In genomic region chr1:182751301-182751700, GRCm38 (mm10) we compare ENCODE assay signal across 44 mouse cellular contexts. TPM values are rescaled to one million over a fixed set of nuclear protein-coding genes. Genes with fewer than 3 reads are reported as not detected.
"Had no signal": no experiment of that assay in that cellular context is flagged by ENCODE, and none has a peak within 500 bp of the region (broad histone marks: within the 10 kb centered on the region; RNA-seq: fewer than 3 reads in every experiment).

No protein-coding gene starts in this region.

- H3K27me3 ChIP-seq: hindbrain, embryonic 12.5 days; hindbrain, embryonic 13.5 days; hindbrain, embryonic 15.5 days; kidney, embryonic 15.5 days had no signal

- H3K4me1 ChIP-seq: heart, embryonic 12.5 days; heart, embryonic 15.5 days; hindbrain, embryonic 10.5 days; hindbrain, embryonic 12.5 days; hindbrain, embryonic 13.5 days; hindbrain, embryonic 15.5 days; kidney, embryonic 15.5 days had no signal

- DNase-seq: heart, postnatal 10 days; heart, postnatal 14 days; heart, postnatal 36 days; heart, postnatal 4 days; kidney, adult 11 months; kidney, adult 18-20 months; kidney, adult 2 months; kidney, adult 8-10 months; kidney, adult 9 months; kidney, postnatal 10 days; kidney, postnatal 14 days; kidney, postnatal 25 days; kidney, postnatal 36 days; kidney, postnatal 4 days; layer of hippocampus, adult 9-11 months; layer of hippocampus, postnatal 36 days had no signal

- ATAC-seq: hindbrain, embryonic 16.5 days; hindbrain, postnatal 0 days; inflammation-experienced regulatory T-cells, adult 6 months; intestine, embryonic 16.5 days had no signal

- H3K36me3 ChIP-seq: heart, embryonic 10.5 days; heart, embryonic 12.5 days; heart, embryonic 13.5 days; heart, embryonic 15.5 days; hindbrain, embryonic 10.5 days; hindbrain, embryonic 12.5 days; hindbrain, embryonic 13.5 days; hindbrain, embryonic 15.5 days; kidney, embryonic 15.5 days had no signal

- H3K9me3 ChIP-seq: heart, embryonic 10.5 days; heart, embryonic 12.5 days; heart, embryonic 13.5 days; heart, embryonic 15.5 days; hindbrain, embryonic 10.5 days; hindbrain, embryonic 12.5 days; hindbrain, embryonic 13.5 days; hindbrain, embryonic 15.5 days; kidney, embryonic 15.5 days had no signal

- H3K27ac ChIP-seq: heart, embryonic 10.5 days; heart, embryonic 13.5 days; heart, embryonic 15.5 days; hindbrain, embryonic 10.5 days; hindbrain, embryonic 12.5 days; hindbrain, embryonic 13.5 days; hindbrain, embryonic 14.5 days; hindbrain, embryonic 15.5 days; hindbrain, postnatal 0 days; kidney, embryonic 15.5 days; kidney, postnatal 0 days; layer of hippocampus, adult 2 months; left cerebral cortex, adult 2 months had no signal

- H3K4me2 ChIP-seq: heart, embryonic 11.5 days; heart, embryonic 12.5 days; heart, embryonic 13.5 days; heart, embryonic 15.5 days; hindbrain, embryonic 12.5 days; hindbrain, embryonic 13.5 days; hindbrain, embryonic 14.5 days; hindbrain, embryonic 15.5 days; kidney, embryonic 15.5 days had no signal

- H3K4me3 ChIP-seq: heart, embryonic 10.5 days; heart, embryonic 12.5 days; heart, embryonic 13.5 days; heart, embryonic 15.5 days; hindbrain, embryonic 10.5 days; hindbrain, embryonic 12.5 days; hindbrain, embryonic 13.5 days; hindbrain, embryonic 15.5 days; kidney, embryonic 15.5 days; layer of hippocampus, adult 2 months; left cerebral cortex, adult 2 months had no signal

- H3K9ac ChIP-seq: heart, embryonic 12.5 days; heart, embryonic 13.5 days; heart, embryonic 15.5 days; hindbrain, embryonic 12.5 days; hindbrain, embryonic 13.5 days; hindbrain, embryonic 14.5 days; hindbrain, embryonic 15.5 days; kidney, embryonic 15.5 days had no signal

RNA-seq across cellular contexts. Expression of gene Ccdc185, which starts 2.3 kb away (rescaled TPM):
- total RNA-seq: heart, postnatal 10 days; heart, postnatal 14 days; heart, postnatal 25 days; heart, postnatal 36 days; heart, postnatal 4 days; hematopoietic stem cell, adult 5-6 weeks; hindbrain, postnatal 0 days had no signal
- polyA plus RNA-seq: heart, embryonic 11.5 days; heart, embryonic 12.5 days; heart, embryonic 13.5 days; heart, embryonic 14.5 days; heart, embryonic 15.5 days; heart, embryonic 16.5 days; heart, postnatal 0 days; hindbrain, embryonic 10.5 days; hindbrain, embryonic 11.5 days; hindbrain, embryonic 12.5 days; hindbrain, embryonic 13.5 days; hindbrain, embryonic 14.5 days; hindbrain, embryonic 15.5 days; hindbrain, embryonic 16.5 days; hindbrain, postnatal 0 days; inflammation-experienced regulatory T-cells, adult 6 months; intestine, embryonic 14.5 days; kidney, embryonic 14.5 days; kidney, embryonic 15.5 days; kidney, embryonic 16.5 days; kidney, postnatal 0 days; large intestine, adult 2 months had no signal
